Mouse (Mus musculus) kidney, embryonic 15.5 days (tissue): Measurements from ENCODE around the gene Ubr7. TPM values are rescaled to one million over a fixed set of nuclear protein-coding genes. Genes with fewer than 3 reads are reported as not detected.
A peak's percentile ranks its signal among the peaks of the same experiment; 100 is the strongest.

ENCODE experiments used
- ATAC-seq: fragments of 200-750 bp; cut with Nextera tagmentation; replicated peaks from 2 replicates; pipeline ENCODE4 v1.8.0; 2017; ENCODE audit warnings: moderate TSS enrichment; ENCODE audit not compliant: low FRiP score
- H3K27ac ChIP-seq: fragments of 300-500 bp; sonication (generic); 2 replicates; pipeline ENCODE4 v1.5.1; 2015; ENCODE audit warnings: mild to moderate bottlenecking, inconsistent platforms
- H3K27me3 ChIP-seq: fragments of 300-500 bp; sonication (generic); 2 replicates; pipeline ENCODE4 v1.6.1; 2015; ENCODE audit warnings: inconsistent platforms
- H3K36me3 ChIP-seq: fragments of 300-500 bp; sonication (generic); 2 replicates; pipeline ENCODE4 v1.6.1; 2015; ENCODE audit warnings: inconsistent platforms
- H3K4me1 ChIP-seq: fragments of 300-500 bp; sonication (generic); 2 replicates; pipeline ENCODE4 v1.6.1; 2015; ENCODE audit warnings: inconsistent platforms
- H3K4me2 ChIP-seq: fragments of 300-500 bp; sonication (generic); 2 replicates; pipeline ENCODE4 v1.6.1; 2015; ENCODE audit warnings: moderate library complexity, mild to moderate bottlenecking, inconsistent platforms
- H3K4me3 ChIP-seq: fragments of 300-500 bp; sonication (generic); replicated peaks from 2 replicates; pipeline ENCODE4 v1.5.1; 2015; ENCODE audit warnings: mild to moderate bottlenecking, inconsistent platforms
- H3K9ac ChIP-seq: fragments of 300-500 bp; sonication (generic); 2 replicates; pipeline ENCODE4 v1.6.1; 2015; ENCODE audit warnings: mild to moderate bottlenecking, inconsistent platforms
- H3K9me3 ChIP-seq: fragments of 300-500 bp; sonication (generic); replicated peaks from 2 replicates; pipeline ENCODE4 v1.6.1; 2016; ENCODE audit warnings: inconsistent platforms
- WGBS: fragments of 180-500 bp; shearing (Covaris S2); methylation state at CpG from one replicate; pipeline ENCODE4 v1.1.7; 2015; ENCODE audit warnings: mixed read lengths; 5-methylcytosine and 5-hydroxymethylcytosine counted together
- polyA plus RNA-seq: library from polyadenylated mRNA; unstranded; fragments of >200 nt; fragmentation: Nextera tagmentation; extraction: Ambion mirVana; gene quantifications from 2 replicates; pipeline ENCODE4 v1.2.1, GENCODE M21; 2015

The Ubr7 gene
- polyA plus RNA-seq, 1 experiment from 2014 or later, result 44.5 TPM

DNA sequence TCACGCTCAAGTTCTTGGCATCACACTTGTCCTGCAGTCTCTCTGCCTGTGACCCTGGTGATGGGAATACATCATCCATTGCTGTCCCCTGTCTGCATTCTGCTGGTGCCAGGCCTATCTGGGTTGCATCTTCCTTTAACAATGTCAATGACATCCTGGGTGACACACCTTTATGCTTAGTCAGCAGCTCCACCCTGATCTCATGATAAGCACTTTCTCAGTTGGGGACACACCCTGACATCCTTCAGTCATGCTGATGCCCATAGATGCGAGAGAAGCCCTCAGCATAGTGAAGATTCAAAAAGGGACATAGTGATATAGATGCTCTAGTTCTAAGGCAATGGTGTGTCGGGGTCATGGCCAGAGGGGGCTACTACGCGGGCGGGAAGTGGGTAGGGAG lies 32.6 kb upstream of the Ubr7 start:
- WGBS, result 93% methylated on average over 6 of the region's 6 CpGs
- Histone ChIP-seq H3K4me2 (no peak overlapping the region), H3K36me3 (no peaks in the 10 kb centered on the region), H3K4me3 (no peak overlapping the region), H3K9me3 (no peaks in the 10 kb centered on the region), H3K27ac (no peak overlapping the region), H3K4me1 (peaks cover 15% of the 10 kb centered on the region), H3K9ac (no peak overlapping the region), H3K27me3 (no peaks in the 10 kb centered on the region)
- no peak for ATAC-seq

DNA sequence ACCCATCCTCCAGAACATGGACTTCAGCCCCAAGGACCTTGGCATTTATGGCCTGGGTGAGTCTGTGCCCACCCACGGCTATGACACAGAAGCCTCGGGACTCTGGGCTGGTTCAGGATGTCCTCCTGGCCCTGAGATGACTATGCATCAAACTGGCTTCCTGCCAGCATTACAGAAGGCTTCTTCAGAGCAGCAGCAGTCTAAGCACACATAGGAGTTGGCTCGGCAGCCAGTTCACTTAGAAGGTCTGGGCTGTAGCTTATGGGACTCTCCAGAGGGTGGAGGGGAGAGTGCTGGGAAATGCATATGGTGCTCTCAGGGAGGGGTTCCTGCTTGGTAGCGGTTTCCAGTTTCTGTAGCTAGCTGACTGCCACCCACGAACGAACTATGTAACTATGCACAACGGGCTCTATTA lies 32.0 kb upstream of the Ubr7 start:
- Histone ChIP-seq H3K27me3 (no peaks in the 10 kb centered on the region), H3K4me1 (peaks cover 20% of the 10 kb centered on the region), H3K9me3 (no peaks in the 10 kb centered on the region), H3K4me2 (no peak overlapping the region), H3K27ac (no peak overlapping the region), H3K4me3 (no peak overlapping the region), H3K36me3 (no peaks in the 10 kb centered on the region), H3K9ac (no peak overlapping the region)
- WGBS, result 64% methylated on average over 7 of the region's 7 CpGs
- no peak for ATAC-seq

- Histone ChIP-seq H3K4me3 (peak overlapping the region; percentile 23), H3K27me3 (no peaks in the 10 kb centered on the region), H3K27ac (peak overlapping the region; percentile 92), H3K9ac (no peak overlapping the region), H3K9me3 (no peaks in the 10 kb centered on the region), H3K36me3 (no peaks in the 10 kb centered on the region), H3K4me1 (peaks cover 24% of the 10 kb centered on the region), H3K4me2 (peak overlapping the region; percentile 57)
- WGBS, result 30% methylated on average over 26 of the region's 26 CpGs
- peak; percentile 98 for ATAC-seq
These were observed 27.6 kb upstream of the Ubr7 start for GRCm38 (mm10) chr12:102729855-102730797.

GRCm38 (mm10) chr12:102730798-102731619 lies 26.8 kb upstream of the Ubr7 start:
- Histone ChIP-seq H3K9me3 (no peaks in the 10 kb centered on the region), H3K9ac (no peak overlapping the region), H3K4me2 (peak overlapping the region; percentile 57), H3K4me3 (peak overlapping the region; percentile 23), H3K36me3 (no peaks in the 10 kb centered on the region), H3K4me1 (peaks cover 24% of the 10 kb centered on the region), H3K27ac (peak overlapping the region; percentile 92), H3K27me3 (no peaks in the 10 kb centered on the region)
- ATAC-seq, result peak; percentile 59
- 14% methylated on average over 16 of the region's 16 CpGs for WGBS

- WGBS, result 8% methylated on average over 5 of the region's 5 CpGs
- Histone ChIP-seq H3K4me2 (no peak overlapping the region), H3K9me3 (no peaks in the 10 kb centered on the region), H3K27me3 (no peaks in the 10 kb centered on the region), H3K36me3 (no peaks in the 10 kb centered on the region), H3K27ac (no peak overlapping the region), H3K4me1 (peaks cover 24% of the 10 kb centered on the region), H3K9ac (no peak overlapping the region), H3K4me3 (no peak overlapping the region)
- ATAC-seq, result no peak
These were observed 24.4 kb upstream of the Ubr7 start for GRCm38 (mm10) chr12:102733381-102733780.

GRCm38 (mm10) chr12:102739096-102739495 lies 18.7 kb upstream of the Ubr7 start:
- WGBS, result 74% methylated on average over 5 of the region's 5 CpGs
- no peaks in the 10 kb centered on the region for H3K27me3 ChIP-seq
- H3K4me1 ChIP-seq, result peaks cover 13% of the 10 kb centered on the region
- H3K4me3 ChIP-seq, result no peak overlapping the region
- peaks cover 7% of the 10 kb centered on the region for H3K36me3 ChIP-seq
- H3K4me2 ChIP-seq, result no peak overlapping the region
- no peak overlapping the region for H3K27ac ChIP-seq
- H3K9me3 ChIP-seq, result no peaks in the 10 kb centered on the region
- H3K9ac ChIP-seq, result no peak overlapping the region
- no peak for ATAC-seq

DNA sequence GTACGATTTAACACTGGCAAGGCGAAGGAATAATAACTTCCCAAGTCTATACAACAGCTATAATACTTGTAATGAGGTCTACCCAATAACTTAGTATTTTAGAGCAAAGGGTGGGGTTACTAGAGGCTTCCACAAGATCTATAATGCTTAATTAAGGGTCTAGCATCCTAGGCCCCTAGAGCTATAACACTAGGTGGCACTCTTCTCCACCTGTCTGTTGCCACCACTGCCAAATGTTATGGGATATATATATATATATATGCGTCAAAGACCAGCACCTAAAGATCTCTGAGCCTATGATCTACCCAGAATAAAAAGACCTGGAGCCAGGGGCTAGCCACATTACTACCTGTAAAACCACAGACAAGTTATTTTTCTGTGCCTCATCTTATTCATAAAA lies 17.5 kb upstream of the Ubr7 start:
- H3K4me3 ChIP-seq, result no peak overlapping the region
- H3K4me1 ChIP-seq, result peaks cover 22% of the 10 kb centered on the region
- WGBS, result 70% methylated on average over 3 of the region's 3 CpGs
- H3K27me3 ChIP-seq, result no peaks in the 10 kb centered on the region
- peaks cover 7% of the 10 kb centered on the region for H3K36me3 ChIP-seq
- H3K9me3 ChIP-seq, result no peaks in the 10 kb centered on the region
- no peak overlapping the region for H3K9ac ChIP-seq
- no peak overlapping the region for H3K27ac ChIP-seq
- ATAC-seq, result no peak
- no peak overlapping the region for H3K4me2 ChIP-seq

DNA sequence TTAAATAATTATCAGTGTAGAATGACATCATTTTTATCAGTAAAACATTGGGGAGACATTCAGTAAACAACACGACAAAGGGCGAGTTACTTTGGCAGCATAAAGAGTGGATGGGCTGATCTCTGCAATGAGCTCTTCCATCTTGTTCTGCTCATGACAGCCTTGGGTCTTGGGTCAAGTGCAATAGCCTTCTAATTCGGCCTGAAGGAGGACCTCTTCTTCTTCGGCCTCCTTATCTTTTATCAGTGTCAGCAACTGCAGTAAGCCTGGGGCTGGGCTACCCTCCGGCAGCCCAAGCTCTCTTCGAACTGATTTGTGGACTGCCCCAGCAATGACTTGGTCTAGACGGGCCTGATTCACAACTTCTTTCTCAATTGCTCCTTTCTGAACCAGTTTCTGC lies 15.7 kb upstream of the Ubr7 start:
- peaks cover 13% of the 10 kb centered on the region for H3K36me3 ChIP-seq
- no peaks in the 10 kb centered on the region for H3K27me3 ChIP-seq
- H3K9me3 ChIP-seq, result no peaks in the 10 kb centered on the region
- 82% methylated on average over 7 of the region's 7 CpGs for WGBS
- H3K9ac ChIP-seq, result no peak overlapping the region
- peaks cover 25% of the 10 kb centered on the region for H3K4me1 ChIP-seq
- no peak overlapping the region for H3K27ac ChIP-seq
- ATAC-seq, result no peak
- H3K4me3 ChIP-seq, result no peak overlapping the region
- no peak overlapping the region for H3K4me2 ChIP-seq

DNA sequence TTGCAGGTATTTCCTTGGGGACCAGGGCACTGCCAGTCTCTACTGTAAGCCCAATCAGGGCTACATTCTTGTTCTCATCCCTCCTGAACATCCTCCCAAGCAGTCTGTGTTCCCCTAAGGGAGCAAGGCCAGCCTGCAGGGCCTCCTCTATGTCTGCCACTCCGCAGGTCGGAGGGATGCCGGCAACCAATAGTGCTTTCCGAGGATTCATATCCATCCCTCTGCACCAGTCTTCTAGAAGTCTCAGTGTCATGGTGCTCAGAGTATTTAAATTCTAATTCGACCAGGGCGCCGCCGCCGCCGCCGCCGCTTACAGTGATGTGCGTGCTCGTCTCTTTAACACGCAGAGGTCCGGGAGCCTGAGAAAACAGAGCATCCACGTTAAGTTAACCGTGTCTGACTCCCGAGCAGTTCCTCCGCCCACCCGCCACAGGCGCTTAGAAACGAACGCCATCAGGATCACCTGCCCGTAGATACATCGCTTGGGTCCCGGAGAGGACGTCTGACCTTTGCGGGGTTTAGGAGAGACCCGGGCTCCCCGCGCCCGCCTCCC lies 14.7 kb upstream of the Ubr7 start:
- H3K4me2 ChIP-seq, result peak overlapping the region; percentile 78
- WGBS, result under 1% methylated on average over 33 of the region's 33 CpGs
- no peaks in the 10 kb centered on the region for H3K9me3 ChIP-seq
- peak overlapping the region; percentile 83 for H3K4me3 ChIP-seq
- peaks cover 25% of the 10 kb centered on the region for H3K4me1 ChIP-seq
- peak overlapping the region; percentile 95 for H3K27ac ChIP-seq
- H3K36me3 ChIP-seq, result peaks cover 22% of the 10 kb centered on the region
- H3K27me3 ChIP-seq, result no peaks in the 10 kb centered on the region
- peak; percentile 19 for ATAC-seq
- H3K9ac ChIP-seq, result peak overlapping the region; percentile 83

- H3K36me3 ChIP-seq, result peaks cover 29% of the 10 kb centered on the region
- under 1% methylated on average over 63 of the region's 63 CpGs for WGBS
- no peaks in the 10 kb centered on the region for H3K27me3 ChIP-seq
- peak within 1 kb of the TSS; percentile 83 for H3K9ac ChIP-seq
- peak within 1 kb of the TSS; percentile 95 for H3K27ac ChIP-seq
- ATAC-seq, result peak; percentile 98
- H3K9me3 ChIP-seq, result no peaks in the 10 kb centered on the region
- peak within 1 kb of the TSS; percentile 83 for H3K4me3 ChIP-seq
- H3K4me2 ChIP-seq, result peak within 1 kb of the TSS; percentile 78
- peaks cover 25% of the 10 kb centered on the region for H3K4me1 ChIP-seq
These were observed 13.9 kb upstream of the Ubr7 start, which contains the start of the genes Moap1 and Tmem251 for GRCm38 (mm10) chr12:102743589-102744574. Gene Moap1, minus strand, starts transcription at chr12:102743661. Gene Tmem251, plus strand, starts transcription at chr12:102743762.

- no peaks in the 10 kb centered on the region for H3K9me3 ChIP-seq
- H3K36me3 ChIP-seq, result peaks cover 33% of the 10 kb centered on the region
- ATAC-seq, result no peak
- no peaks in the 10 kb centered on the region for H3K27me3 ChIP-seq
- peak overlapping the region; percentile 83; the same call in 1 of the 2 replicates for H3K4me3 ChIP-seq
- 59% methylated on average over 6 of the region's 6 CpGs for WGBS
- H3K4me1 ChIP-seq, result peaks cover 25% of the 10 kb centered on the region
- H3K9ac ChIP-seq, result no peak overlapping the region
- H3K27ac ChIP-seq, result no peak overlapping the region
- peak overlapping the region; percentile 78 for H3K4me2 ChIP-seq
These were observed 12.9 kb upstream of the Ubr7 start for GRCm38 (mm10) chr12:102744839-102745238.
